Mouse (Mus musculus) gastrocnemius, adult 18-20 months (tissue): Measurements from ENCODE around the gene Hamp. TPM values are rescaled to one million over a fixed set of nuclear protein-coding genes. Genes with fewer than 3 reads are reported as not detected.
"Not testable (repeated sequence)": the region's sequence is repeated elsewhere in the genome, so short reads cannot be mapped to it uniquely, and the experiment has no call there.

Experiments
- DNase-seq: peaks from one replicate; pipeline ENCODE4 v3.0.0; 2021; ENCODE audit warnings: low spot score
- total RNA-seq, 2 experiments: library from RNA; stranded (reverse); gene quantifications; 2 replicates each; pipeline ENCODE4 v1.2.3; 2021

The Hamp gene
- total RNA-seq, 2 experiments from 2014 or later = 2.2 TPM; not detected in 1

- peak; percentile 75 for DNase-seq
Observed at GRCm38 (mm10) chr7:30956756-30957366, 13.0 kb upstream of the Hamp start, which contains the start of gene Usf2. Gene Usf2, minus strand, starts transcription at chr7:30956803.

GRCm38 (mm10) chr7:30956357-30956751 is 12.5 kb upstream of the Hamp start:
- DNase-seq = no peak

GRCm38 (mm10) chr7:30955584-30956356 is 11.9 kb upstream of the Hamp start:
- DNase-seq = peak; percentile 94

GRCm38 (mm10) chr7:30954971-30955520 is 11.2 kb upstream of the Hamp start:
- no peak for DNase-seq

GRCm38 (mm10) chr7:30954036-30954435 is 10.2 kb upstream of the Hamp start:
- no peak for DNase-seq

DNA sequence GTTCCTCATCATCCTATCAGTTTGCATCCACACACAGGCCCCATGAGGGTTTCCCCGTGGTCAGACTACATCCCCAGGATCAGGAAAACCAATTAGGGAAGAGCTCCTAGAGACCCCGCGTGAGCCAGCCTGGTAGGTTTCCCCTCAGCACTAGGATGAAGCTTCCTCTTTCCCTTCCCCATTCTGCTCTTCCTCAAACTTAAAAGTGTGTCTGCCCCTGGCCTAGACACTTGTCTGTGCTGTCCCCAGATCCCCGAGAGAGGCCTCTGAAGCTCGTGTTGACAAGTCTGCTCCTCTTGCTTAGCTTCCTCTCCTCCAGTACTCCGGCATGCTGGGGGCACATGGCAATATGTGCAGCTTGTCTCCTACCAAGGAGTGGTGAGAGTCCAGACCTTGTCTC is 9.6 kb upstream of the Hamp start:
- DNase-seq = no peak

DNA sequence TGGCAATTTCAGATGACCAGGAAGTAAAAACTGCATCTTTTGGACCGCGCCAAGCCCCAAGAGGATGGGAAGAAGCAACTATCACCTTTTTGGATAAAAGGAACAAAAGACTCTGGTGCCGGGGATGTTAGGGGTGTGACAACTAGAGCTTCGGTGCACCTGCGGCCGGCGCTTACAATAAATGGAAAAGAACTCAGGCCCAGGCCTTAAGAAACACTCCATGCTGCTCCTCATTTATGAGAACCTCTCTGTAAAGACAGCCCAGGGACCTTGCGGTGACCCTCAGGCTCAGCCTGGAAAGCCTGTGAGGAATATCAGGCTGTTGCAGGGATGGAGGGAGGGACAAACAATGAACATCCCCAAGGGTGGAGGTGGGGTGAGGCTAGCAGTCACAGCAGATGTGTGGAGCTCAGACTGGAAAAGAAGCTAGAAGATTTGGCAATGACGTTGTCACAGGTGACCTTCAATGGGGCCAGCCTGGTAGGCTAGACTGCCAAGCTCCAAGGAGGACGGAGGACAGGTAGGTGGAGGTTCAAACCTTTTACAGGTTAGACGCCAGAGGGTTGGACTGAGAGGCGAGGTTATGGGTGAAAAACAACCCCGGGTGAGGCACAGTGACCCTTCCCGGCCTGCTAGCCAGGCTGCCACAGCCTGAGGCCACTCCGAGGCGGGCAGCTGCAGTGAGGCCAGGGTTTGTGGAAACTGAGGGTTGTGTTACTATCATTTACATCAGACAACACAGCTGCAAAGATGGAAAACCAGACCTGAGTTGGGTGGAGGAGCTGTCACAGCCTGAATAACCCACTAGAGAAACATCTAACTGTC is 8.8 kb upstream of the Hamp start:
- DNase-seq = no peak

GRCm38 (mm10) chr7:30949902-30950301 is 6.1 kb upstream of the Hamp start:
- not testable (repeated sequence) for DNase-seq

DNA sequence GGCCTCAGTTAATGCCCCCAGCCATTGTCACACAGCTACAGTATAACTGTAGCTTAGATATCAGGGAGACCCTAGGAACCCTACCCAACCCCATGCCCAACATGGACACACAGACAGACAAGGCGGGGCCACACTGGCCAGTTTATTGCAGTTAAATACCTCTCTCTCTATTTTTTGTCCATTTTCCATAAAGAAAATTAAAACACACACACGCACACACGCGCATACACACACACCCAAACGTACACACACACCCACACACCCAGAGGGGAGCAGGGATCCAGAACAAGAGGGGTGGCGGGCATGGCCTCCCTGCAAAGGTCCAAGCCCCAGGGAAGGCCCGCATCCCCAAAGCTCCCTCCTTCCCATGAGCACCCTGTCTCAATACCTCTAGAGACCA is 2.0 kb upstream of the Hamp start:
- DNase-seq = no peak

DNA sequence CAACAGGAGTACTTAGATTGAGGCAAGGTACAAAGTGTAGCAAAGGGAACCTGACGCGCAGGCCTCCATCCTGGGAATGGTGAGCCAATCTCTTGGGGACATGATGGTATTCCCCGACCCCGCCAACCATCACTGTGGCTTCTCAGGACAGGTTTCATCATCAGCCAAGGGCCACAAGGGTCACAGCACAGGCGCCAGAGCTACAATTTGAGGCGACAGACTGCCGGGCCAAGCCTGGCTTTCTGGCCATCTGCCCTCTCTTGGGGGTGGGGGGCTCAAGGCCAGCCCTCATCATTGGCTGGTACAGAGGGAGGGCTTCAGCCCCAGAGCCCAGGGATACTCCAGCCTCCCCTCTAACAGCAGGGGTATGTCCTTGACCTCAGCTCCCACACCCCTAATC is 1.6 kb upstream of the Hamp start:
- DNase-seq = not testable (repeated sequence)

DNA sequence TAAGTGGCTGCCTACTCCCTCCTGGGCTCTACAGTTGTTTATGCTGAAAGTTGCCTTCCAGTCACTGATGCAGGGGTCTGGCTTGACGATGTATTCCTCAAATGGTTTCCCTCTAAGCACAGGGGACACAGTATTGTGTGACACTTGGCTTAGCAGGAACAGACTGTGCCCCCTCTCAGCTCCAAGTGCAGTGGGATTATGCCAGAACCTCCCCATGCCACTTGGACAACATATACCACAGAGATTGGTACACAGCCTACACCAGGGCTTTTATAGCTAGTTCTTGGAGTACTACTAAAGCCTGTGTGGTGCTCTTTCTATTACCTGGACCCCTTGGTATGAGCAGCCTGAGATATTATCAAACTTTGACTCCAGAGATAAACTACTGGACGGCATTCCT is 874 bp upstream of the Hamp start:
- DNase-seq = not testable (repeated sequence)

DNA sequence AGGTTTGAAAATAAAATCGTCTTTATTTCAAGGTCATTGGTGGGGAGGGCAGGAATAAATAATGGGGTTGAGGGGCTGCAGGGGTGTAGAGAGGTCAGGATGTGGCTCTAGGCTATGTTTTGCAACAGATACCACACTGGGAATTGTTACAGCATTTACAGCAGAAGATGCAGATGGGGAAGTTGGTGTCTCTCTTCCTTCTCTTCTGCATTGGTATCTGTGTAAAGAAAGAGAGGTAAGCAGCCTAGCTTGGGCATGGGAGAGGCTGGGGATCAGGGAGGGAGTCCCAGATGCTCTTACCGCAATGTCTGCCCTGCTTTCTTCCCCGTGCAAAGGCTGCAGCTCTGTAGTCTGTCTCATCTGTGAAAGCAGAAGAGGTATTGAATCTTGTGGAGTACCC is 1.5 kb downstream of the Hamp start:
- not testable (repeated sequence) for DNase-seq

DNA sequence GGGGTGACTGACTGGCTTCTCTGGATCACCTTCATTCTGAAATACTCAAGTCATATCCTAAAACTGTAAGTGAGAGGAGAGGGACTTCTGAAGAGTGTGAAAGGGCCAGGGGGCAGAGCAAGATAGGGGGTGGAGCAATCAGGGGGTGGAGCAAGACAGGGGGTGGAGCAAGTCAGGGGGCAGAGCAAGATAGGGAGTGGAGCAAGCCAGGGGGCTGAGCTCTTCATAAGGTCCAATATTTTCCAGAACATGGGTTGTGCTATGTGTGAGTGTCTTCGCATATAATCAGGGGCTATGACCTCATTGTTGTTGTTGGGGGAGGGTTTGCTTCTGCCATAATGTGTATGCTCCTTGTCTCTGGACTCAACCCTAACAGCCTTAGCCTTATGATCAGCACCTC is 3.8 kb downstream of the Hamp start:
- DNase-seq = not testable (repeated sequence)

DNA sequence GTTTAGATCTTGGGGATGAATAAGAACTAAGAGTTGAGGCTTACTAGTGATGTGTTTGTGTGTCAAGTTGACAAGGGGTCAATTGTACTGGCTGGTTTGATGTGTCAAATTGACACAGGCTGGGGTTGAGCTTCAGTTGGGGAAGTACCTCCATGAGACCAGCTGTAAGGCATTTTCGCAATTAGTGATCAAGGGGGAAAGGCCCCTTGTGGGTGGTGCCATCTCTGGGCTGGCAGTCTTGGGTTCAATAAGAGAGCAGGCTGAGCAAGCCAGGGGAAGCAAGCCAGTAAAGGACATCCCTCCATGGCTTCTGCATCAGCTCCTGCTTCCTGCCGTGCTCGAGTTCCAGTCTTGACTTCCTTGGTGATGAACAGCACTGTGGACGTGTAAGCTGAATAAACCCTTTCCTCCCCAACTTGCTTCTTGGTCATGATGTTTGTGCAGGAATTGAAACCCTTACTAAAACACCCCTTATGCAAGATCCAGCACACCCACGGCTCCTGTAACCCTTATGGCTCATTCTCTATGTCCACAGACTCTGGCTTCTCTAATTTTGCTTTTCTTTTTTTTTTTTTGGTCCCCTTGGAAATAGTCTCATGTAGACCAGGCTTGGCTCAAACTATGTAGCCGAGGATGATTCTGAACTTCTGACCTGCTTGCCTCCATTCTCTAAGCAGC is 8.3 kb downstream of the Hamp start:
- DNase-seq = not testable (repeated sequence)

DNA sequence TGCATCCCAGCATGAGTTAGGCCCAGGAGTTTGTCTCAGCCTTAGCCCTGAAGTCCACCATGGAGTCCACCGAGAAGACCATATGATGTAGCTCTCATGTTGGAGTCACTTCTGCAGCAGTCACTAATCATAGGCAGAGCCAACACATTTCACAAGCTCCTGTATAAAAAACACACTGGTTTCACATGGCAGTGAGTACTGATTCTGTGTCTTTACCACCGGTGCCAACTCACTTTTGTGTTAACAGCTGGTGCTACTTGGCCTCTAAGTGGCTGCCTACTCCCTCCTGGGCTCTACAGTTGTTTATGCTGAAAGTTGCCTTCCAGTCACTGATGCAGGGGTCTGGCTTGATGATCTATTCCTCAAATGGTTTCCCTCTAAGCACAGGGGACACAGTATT is 19.3 kb downstream of the Hamp start, which contains the start of gene Hamp2:
Gene Hamp2, minus strand, starts transcription at position 101 of the 400 bp plus-strand sequence.
- DNase-seq = not testable (repeated sequence)

DNA sequence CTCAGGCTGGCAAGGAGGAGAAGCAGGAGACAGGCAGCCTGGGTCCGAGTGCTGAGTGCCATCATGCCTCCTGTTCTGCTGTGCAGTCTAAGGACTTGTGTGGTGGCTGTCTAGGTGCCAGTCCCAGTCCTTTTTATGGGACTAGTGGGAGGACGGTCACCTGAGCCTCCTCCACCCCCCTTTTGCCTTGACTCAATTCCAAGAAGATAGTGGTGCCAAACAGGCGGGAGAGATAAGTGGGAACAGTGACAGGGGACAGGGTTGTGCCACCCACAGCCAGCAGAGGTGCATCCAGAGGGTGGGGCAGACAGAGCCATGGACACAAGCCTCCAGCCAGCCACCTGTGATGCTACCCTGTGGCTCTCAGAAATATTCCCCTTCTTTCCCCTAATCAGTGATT is 19.8 kb downstream of the Hamp start:
- DNase-seq = no peak

DNA sequence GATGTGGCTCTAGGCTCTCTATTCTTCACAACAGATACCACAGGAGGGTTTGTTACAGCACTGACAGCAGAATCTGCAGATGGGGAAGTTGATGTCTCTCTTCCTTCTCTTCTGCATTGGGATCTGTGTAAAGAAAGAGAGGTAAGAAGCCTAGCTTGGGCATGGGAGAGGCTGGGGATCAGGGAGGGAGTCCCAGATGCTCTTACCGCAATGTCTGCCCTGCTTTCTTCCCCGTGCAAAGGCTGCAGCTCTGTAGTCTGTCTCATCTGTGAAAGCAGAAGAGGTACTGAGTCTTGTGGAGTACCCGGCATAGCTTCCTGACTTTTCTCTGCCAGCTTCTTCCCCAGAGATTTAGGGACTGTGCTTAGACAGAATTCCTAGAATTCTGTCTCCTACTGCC is 21.3 kb downstream of the Hamp start:
- not testable (repeated sequence) for DNase-seq

DNA sequence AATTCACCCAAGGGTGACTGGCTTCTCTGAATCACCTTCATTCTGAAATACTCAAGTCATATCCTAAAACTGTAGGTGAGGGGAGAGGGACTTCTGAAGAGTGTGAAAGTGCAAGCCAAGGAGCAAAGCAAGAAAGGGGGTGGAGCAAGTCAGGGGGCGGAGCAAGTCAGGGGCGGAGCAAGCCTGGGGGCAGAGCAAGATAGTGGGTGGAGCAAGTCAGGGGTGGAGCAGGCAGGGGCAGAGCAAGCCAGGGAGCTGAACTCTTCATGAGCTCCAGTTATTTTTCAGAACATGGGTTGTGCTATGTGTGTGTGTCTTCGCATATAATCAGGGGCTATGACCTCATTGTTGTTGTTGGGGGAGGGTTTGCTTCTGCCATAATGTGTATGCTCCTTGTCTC is 23.6 kb downstream of the Hamp start:
- DNase-seq = no peak

DNA sequence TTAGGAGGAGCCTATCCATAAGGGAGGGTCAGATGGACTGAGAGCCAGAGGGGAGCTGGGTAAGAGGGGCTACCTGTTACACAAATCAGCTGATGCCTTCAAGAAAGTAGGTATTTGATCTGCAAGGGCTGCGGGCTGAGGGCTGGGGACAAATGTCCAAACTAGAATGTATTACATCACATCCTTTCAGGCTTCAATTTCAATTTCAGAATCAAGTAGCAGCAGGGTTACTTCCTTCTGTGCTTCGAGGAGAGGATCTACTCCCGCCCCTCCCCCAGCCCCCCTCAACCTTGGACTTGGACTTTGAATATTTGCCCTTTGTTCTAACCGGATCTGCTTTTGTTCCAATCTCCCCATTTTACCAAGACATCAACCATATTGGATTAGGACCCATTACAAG is 26.6 kb downstream of the Hamp start:
- DNase-seq = no peak

DNA sequence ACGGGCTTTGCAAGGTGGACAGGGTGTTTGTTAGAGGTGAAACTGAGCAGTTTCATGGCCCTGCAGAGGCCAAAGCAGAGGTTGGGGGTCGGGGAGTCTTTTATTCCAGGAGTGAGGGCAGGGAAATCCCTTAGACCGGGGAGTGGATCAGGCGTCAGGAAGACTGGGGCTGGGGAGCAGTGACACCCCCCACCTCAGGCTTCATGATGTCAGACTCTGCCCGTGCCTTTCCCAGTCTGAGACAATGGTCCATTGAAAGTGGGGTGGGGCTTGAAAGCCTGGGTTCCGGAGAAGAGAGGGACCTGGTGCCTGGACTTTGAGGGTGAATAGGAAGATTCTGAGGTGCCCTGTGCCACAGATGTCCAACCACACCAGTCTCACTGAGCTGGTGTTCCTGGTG is 27.1 kb downstream of the Hamp start:
- DNase-seq = no peak

DNA sequence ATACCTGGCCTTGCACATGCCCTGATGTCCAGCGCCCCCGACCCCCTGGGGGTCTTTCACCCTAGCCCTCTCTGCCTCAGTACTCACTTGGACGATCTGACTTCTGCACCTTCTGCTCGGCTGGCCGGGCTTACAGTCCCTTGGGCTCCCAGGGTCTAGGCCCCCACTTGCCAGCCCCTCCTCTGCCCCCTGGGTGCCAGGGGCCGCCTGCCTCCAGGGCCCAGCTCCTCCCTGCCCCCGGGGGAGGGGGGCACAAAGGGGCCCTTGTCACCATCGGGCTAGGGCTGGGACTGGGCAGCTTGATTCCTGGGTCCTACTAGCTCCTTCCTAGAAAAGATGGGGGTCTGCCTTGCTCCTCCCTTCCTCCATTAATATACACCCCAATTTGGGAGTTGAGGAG is 29.1 kb downstream of the Hamp start, which contains the start of gene Mag:
Gene Mag, minus strand, starts transcription at position 142 of the 400 bp plus-strand sequence.
- DNase-seq = no peak
